9 mouse cellular contexts compared by ENCODE assay signal in genomic region chr10:59577871-59578801, GRCm38 (mm10). TPM values are rescaled to one million over a fixed set of nuclear protein-coding genes. Genes with fewer than 3 reads are reported as not detected.
DNase-seq lines count a peak whose midpoint lies in the region; ATAC-seq and TF ChIP-seq lines count a peak whose summit lies in the region.
"Had no signal": no experiment of that assay in that cellular context is flagged by ENCODE, and none has a peak within 500 bp of the region (broad histone marks: within the 10 kb centered on the region; RNA-seq: fewer than 3 reads in every experiment).

No protein-coding gene starts in this region.

- no peaks in the 10 kb centered on the region for H3K36me3 ChIP-seq in thymus, adult 2 months (ENCODE audit: control insufficient read depth, insufficient read depth, low read length)

- no peaks in the 10 kb centered on the region for H3K27me3 ChIP-seq in thymus, adult 2 months (ENCODE audit: control insufficient read depth, insufficient read depth, low read length)

- H3K4me1 ChIP-seq in thymus, adult 2 months (replicated peaks; ENCODE audit: control insufficient read depth, insufficient read depth, low read length), result peaks cover 4% of the 10 kb centered on the region

- ATAC-seq in megakaryocyte progenitor cell, adult 5-6 weeks (replicated peaks; ENCODE audit: poor library complexity), result peak; percentile 78

- TF ChIP-seq CTCF in thymus, adult 2 months (IDR thresholded peaks at IDR 0.05; ENCODE audit: borderline replicate concordance, control insufficient read depth, extremely low read depth, insufficient read depth, low read length, poor library complexity), result no peak

- peak overlapping the region; percentile 13; the same call in 1 of the 2 replicates for H3K27ac ChIP-seq in thymus, adult 2 months (ENCODE audit: control insufficient read depth, insufficient read depth, low read length)

- no peak overlapping the region for H3K4me3 ChIP-seq in thymus, adult 2 months (ENCODE audit: control insufficient read depth, insufficient read depth, low read length)

- DNase-seq in thymus, adult 2 months, result peak; percentile 13
- no peak for DNase-seq in thymus, postnatal 14 days
- peak; percentile 41 to 45 for DNase-seq in adrenal gland, postnatal 36 days
- DNase-seq in heart, adult 8-10 months (ENCODE audit: low spot score), result peak; percentile 79
- peak; percentile 69 for DNase-seq in kidney, postnatal 14 days
- no peak for DNase-seq in right cerebral cortex, postnatal 4 days
- no peak for DNase-seq in testis, postnatal 14 days (ENCODE audit: low spot score)

- no peak for TF ChIP-seq POLR2A in thymus, adult 2 months (IDR thresholded peaks at IDR 0.05; ENCODE audit: control insufficient read depth, extremely low read depth, insufficient read depth, low read length, poor library complexity)

- 17% methylated on average over 12 of the region's 12 CpGs for WGBS in thymus, adult 2 months

RNA-seq across cellular contexts. Expression of gene Gm10322, which starts 37.7 kb away (rescaled TPM):
- polyA plus RNA-seq in thymus, adult 2 months (2012; rRNA removed), result 1.5 TPM in 1 of 2 replicates, not detected in the other
- not detected for total RNA-seq in adrenal gland, postnatal 36 days (2021)
- not detected for total RNA-seq in heart, adult 8-10 months (2022)
- total RNA-seq in megakaryocyte progenitor cell, adult 5-6 weeks (2015), result not detected in 2 replicates
- total RNA-seq in megakaryocyte progenitor cell, adult 5-6 weeks (2017), result not detected in 2 replicates
- total RNA-seq: layer of hippocampus, adult 18-20 months had no signal

RNA-seq across cellular contexts. Expression of gene Mcu, which starts 38.4 kb away (rescaled TPM):
- 18.2 and 23.1 TPM in 2 replicates for polyA plus RNA-seq in thymus, adult 2 months (2012; rRNA removed)
- total RNA-seq in adrenal gland, postnatal 36 days (2021), result 10 to 100 TPM; 42.9 to 53.4 TPM
- 10 to 100 TPM; 19.4 to 25.7 (median 23.9) TPM for total RNA-seq in heart, adult 8-10 months (2022)
- 39.5 and 43.0 TPM in 2 replicates for total RNA-seq in megakaryocyte progenitor cell, adult 5-6 weeks (2015)
- 57.3 and 60.1 TPM in 2 replicates for total RNA-seq in megakaryocyte progenitor cell, adult 5-6 weeks (2017)

Comparison
In these comparisons a context has a peak if more than half of its experiments do, and no peak if none do; other contexts are left out.
1. DNase-seq: peak in thymus, adult 2 months (single experiment), adrenal gland, postnatal 36 days (2 of 2), heart, adult 8-10 months (single experiment) and kidney, postnatal 14 days (single experiment); none in thymus, postnatal 14 days (single experiment), right cerebral cortex, postnatal 4 days (single experiment) and testis, postnatal 14 days (single experiment).